Mouse (Mus musculus): ENCODE measurements around the gene Slx. TPM values are rescaled to one million over a fixed set of nuclear protein-coding genes. Genes with fewer than 3 reads are reported as not detected.
"Not testable (repeated sequence)": the region's sequence is repeated elsewhere in the genome, so short reads cannot be mapped to it uniquely, and the experiment has no call there.

Gene Slx
- total RNA-seq (2021): not detected

DNA sequence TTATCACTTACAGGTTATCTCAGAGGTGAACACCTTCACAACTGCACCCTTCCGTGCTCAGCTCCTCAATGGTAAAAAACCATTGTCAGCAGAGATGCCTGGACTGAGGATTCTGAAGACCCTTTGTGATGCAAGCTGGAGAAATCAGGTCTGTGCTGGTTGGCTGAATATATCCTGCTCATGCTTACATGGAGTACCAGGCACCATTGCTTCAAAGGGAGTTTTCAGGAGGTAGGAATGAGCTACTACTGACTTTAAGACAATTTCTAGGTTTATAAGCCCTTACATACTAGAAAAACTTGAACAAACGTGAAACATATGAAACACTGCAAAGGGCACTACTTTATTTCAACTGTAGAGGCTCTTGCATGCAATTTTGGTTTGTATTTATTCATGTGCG is at the start of gene Slx:
TSS of gene Slx (minus strand) at position 101 of the 400 bp plus-strand sequence.
- intact Hi-C loops (cut with DNase I); DNase-seq: not testable (repeated sequence)

Small RNA genes lying within 50 kb of the gene (microRNA-seq; reads per million reads assigned to microRNA genes)
- gene Gm27341: 0 reads per million in 2 experiments

Other genes with a start within 250 kb of the Slx start
- not detected for gene Gm2030, start 235.5 kb downstream of the Slx start, total RNA-seq (2021)
- gene Gm14525, start 157.1 kb upstream of the Slx start, total RNA-seq (2021): not detected

Measured in heart, postnatal 10 days (tissue).